Mouse (Mus musculus): Measurements from ENCODE around the gene Slc6a20b. TPM values are rescaled to one million over a fixed set of nuclear protein-coding genes. Genes with fewer than 3 reads are reported as not detected.

Gene Slc6a20b
- polyA plus RNA-seq, 1 experiment from 2014 or later: 0.32 TPM

GRCm38 (mm10) chr9:123649785-123650511 is 17.6 kb upstream of the Slc6a20b start:
- Histone ChIP-seq H3K9ac (ENCODE audit: low read depth, low read length) (no peak overlapping the region), H3K36me3 (ENCODE audit: control insufficient read depth, insufficient read depth, low read length) (no peaks in the 10 kb centered on the region), H3K27me3 (replicated peaks; ENCODE audit: control insufficient read depth, insufficient read depth, low read length) (no peaks in the 10 kb centered on the region), H3K4me1 (replicated peaks; ENCODE audit: control insufficient read depth, insufficient read depth, low read length) (no peaks in the 10 kb centered on the region), H3K27ac (ENCODE audit: low read depth, low read length) (no peak overlapping the region), H3K9me3 (ENCODE audit: control insufficient read depth, low read length) (no peaks in the 10 kb centered on the region), H3K4me3 (ENCODE audit: low read depth, low read length) (no peak overlapping the region), H3K4me2 (no peak overlapping the region)
- ATAC-seq (replicated peaks; ENCODE audit: low FRiP score) (no peak), DNase-seq (ENCODE audit: low spot score) (no peak)
- 69% methylated on average over 2 of the region's 2 CpGs for WGBS

GRCm38 (mm10) chr9:123640106-123640505 is 7.7 kb upstream of the Slc6a20b start:
- WGBS: 60% methylated on average over 1 of the region's 1 CpGs
- Histone ChIP-seq H3K9ac (ENCODE audit: low read depth, low read length) (no peak overlapping the region), H3K4me3 (ENCODE audit: low read depth, low read length) (no peak overlapping the region), H3K36me3 (ENCODE audit: control insufficient read depth, insufficient read depth, low read length) (no peaks in the 10 kb centered on the region), H3K9me3 (ENCODE audit: control insufficient read depth, low read length) (no peaks in the 10 kb centered on the region), H3K27me3 (replicated peaks; ENCODE audit: control insufficient read depth, insufficient read depth, low read length) (no peaks in the 10 kb centered on the region), H3K4me2 (no peak overlapping the region), H3K4me1 (replicated peaks; ENCODE audit: control insufficient read depth, insufficient read depth, low read length) (no peaks in the 10 kb centered on the region), H3K27ac (ENCODE audit: low read depth, low read length) (no peak overlapping the region)
- no peak for ATAC-seq (replicated peaks; ENCODE audit: low FRiP score)
- DNase-seq (ENCODE audit: low spot score): no peak

GRCm38 (mm10) chr9:123638668-123639089 is 6.3 kb upstream of the Slc6a20b start:
- no peaks in the 10 kb centered on the region for H3K27me3 ChIP-seq (replicated peaks; ENCODE audit: control insufficient read depth, insufficient read depth, low read length)
- ATAC-seq (replicated peaks; ENCODE audit: low FRiP score): peak; percentile 57; the same call in 1 of the 2 replicates
- no peak overlapping the region for H3K4me2 ChIP-seq

GRCm38 (mm10) chr9:123638231-123638630 is 5.9 kb upstream of the Slc6a20b start:
- no peaks in the 10 kb centered on the region for H3K27me3 ChIP-seq (replicated peaks; ENCODE audit: control insufficient read depth, insufficient read depth, low read length)
- ATAC-seq (replicated peaks; ENCODE audit: low FRiP score) (no peak; the same call in 1 of the 2 replicates), DNase-seq (ENCODE audit: low spot score) (no peak)
- H3K9ac ChIP-seq (ENCODE audit: low read depth, low read length): no peak overlapping the region
- H3K4me3 ChIP-seq (ENCODE audit: low read depth, low read length): no peak overlapping the region
- no peak overlapping the region for H3K4me2 ChIP-seq
- no peaks in the 10 kb centered on the region for H3K4me1 ChIP-seq (replicated peaks; ENCODE audit: control insufficient read depth, insufficient read depth, low read length)
- H3K27ac ChIP-seq (ENCODE audit: low read depth, low read length): no peak overlapping the region
- no peaks in the 10 kb centered on the region for H3K9me3 ChIP-seq (ENCODE audit: control insufficient read depth, low read length)
- H3K36me3 ChIP-seq (ENCODE audit: control insufficient read depth, insufficient read depth, low read length): no peaks in the 10 kb centered on the region

More at GRCm38 (mm10) chr9:123638668-123639089, 6.3 kb upstream of the Slc6a20b start:
- WGBS: 50% methylated on average over 1 of the region's 1 CpGs
- H3K4me1 ChIP-seq (replicated peaks; ENCODE audit: control insufficient read depth, insufficient read depth, low read length): no peaks in the 10 kb centered on the region
- H3K9ac ChIP-seq (ENCODE audit: low read depth, low read length): no peak overlapping the region
- no peak overlapping the region for H3K4me3 ChIP-seq (ENCODE audit: low read depth, low read length)
- H3K36me3 ChIP-seq (ENCODE audit: control insufficient read depth, insufficient read depth, low read length): no peaks in the 10 kb centered on the region
- no peak overlapping the region for H3K27ac ChIP-seq (ENCODE audit: low read depth, low read length)
- no peak for DNase-seq (ENCODE audit: low spot score)
- no peaks in the 10 kb centered on the region for H3K9me3 ChIP-seq (ENCODE audit: control insufficient read depth, low read length)

GRCm38 (mm10) chr9:123636771-123637170 is 4.4 kb upstream of the Slc6a20b start:
- no peak overlapping the region for H3K27ac ChIP-seq (ENCODE audit: low read depth, low read length)
- ATAC-seq (replicated peaks; ENCODE audit: low FRiP score) (no peak), DNase-seq (ENCODE audit: low spot score) (no peak)
- no peak overlapping the region for H3K4me3 ChIP-seq (ENCODE audit: low read depth, low read length)
- no peak overlapping the region for H3K9ac ChIP-seq (ENCODE audit: low read depth, low read length)
- H3K27me3 ChIP-seq (replicated peaks; ENCODE audit: control insufficient read depth, insufficient read depth, low read length): no peaks in the 10 kb centered on the region
- H3K4me1 ChIP-seq (replicated peaks; ENCODE audit: control insufficient read depth, insufficient read depth, low read length): no peaks in the 10 kb centered on the region
- no peaks in the 10 kb centered on the region for H3K36me3 ChIP-seq (ENCODE audit: control insufficient read depth, insufficient read depth, low read length)
- 61% methylated on average over 5 of the region's 5 CpGs for WGBS
- no peaks in the 10 kb centered on the region for H3K9me3 ChIP-seq (ENCODE audit: control insufficient read depth, low read length)
- H3K4me2 ChIP-seq: no peak overlapping the region

GRCm38 (mm10) chr9:123632993-123633392 is 628 bp upstream of the Slc6a20b start:
- Histone ChIP-seq H3K36me3 (ENCODE audit: control insufficient read depth, insufficient read depth, low read length) (no peaks in the 10 kb centered on the region), H3K4me2 (no peak overlapping the region), H3K9ac (ENCODE audit: low read depth, low read length) (no peak overlapping the region), H3K27me3 (replicated peaks; ENCODE audit: control insufficient read depth, insufficient read depth, low read length) (no peaks in the 10 kb centered on the region), H3K9me3 (ENCODE audit: control insufficient read depth, low read length) (no peaks in the 10 kb centered on the region), H3K27ac (ENCODE audit: low read depth, low read length) (no peak overlapping the region), H3K4me3 (ENCODE audit: low read depth, low read length) (no peak overlapping the region), H3K4me1 (replicated peaks; ENCODE audit: control insufficient read depth, insufficient read depth, low read length) (no peaks in the 10 kb centered on the region)
- no peak for ATAC-seq (replicated peaks; ENCODE audit: low FRiP score)
- no peak for DNase-seq (ENCODE audit: low spot score)
- WGBS: 77% methylated on average over 3 of the region's 3 CpGs

- ATAC-seq (replicated peaks; ENCODE audit: low FRiP score): no peak
- Histone ChIP-seq H3K4me1 (replicated peaks; ENCODE audit: control insufficient read depth, insufficient read depth, low read length) (no peaks in the 10 kb centered on the region), H3K36me3 (ENCODE audit: control insufficient read depth, insufficient read depth, low read length) (no peaks in the 10 kb centered on the region), H3K9me3 (ENCODE audit: control insufficient read depth, low read length) (no peaks in the 10 kb centered on the region), H3K9ac (ENCODE audit: low read depth, low read length) (no peak overlapping the region), H3K4me2 (no peak overlapping the region), H3K27ac (ENCODE audit: low read depth, low read length) (no peak overlapping the region), H3K4me3 (ENCODE audit: low read depth, low read length) (no peak overlapping the region), H3K27me3 (replicated peaks; ENCODE audit: control insufficient read depth, insufficient read depth, low read length) (no peaks in the 10 kb centered on the region)
- 82% methylated on average over 3 of the region's 3 CpGs for WGBS
- DNase-seq (ENCODE audit: low spot score): no peak
Measured at GRCm38 (mm10) chr9:123631666-123632065, 699 bp downstream of the Slc6a20b start.

GRCm38 (mm10) chr9:123625821-123626220 is 6.5 kb downstream of the Slc6a20b start:
- H3K4me1 ChIP-seq (replicated peaks; ENCODE audit: control insufficient read depth, insufficient read depth, low read length): no peaks in the 10 kb centered on the region
- H3K36me3 ChIP-seq (ENCODE audit: control insufficient read depth, insufficient read depth, low read length): no peaks in the 10 kb centered on the region

GRCm38 (mm10) chr9:123624741-123625140 is 7.6 kb downstream of the Slc6a20b start:
- no peak overlapping the region for H3K4me2 ChIP-seq
- DNase-seq (ENCODE audit: low spot score) (no peak), ATAC-seq (replicated peaks; ENCODE audit: low FRiP score) (no peak)
- no peaks in the 10 kb centered on the region for H3K36me3 ChIP-seq (ENCODE audit: control insufficient read depth, insufficient read depth, low read length)
- no peak overlapping the region for H3K27ac ChIP-seq (ENCODE audit: low read depth, low read length)
- no peak overlapping the region for H3K9ac ChIP-seq (ENCODE audit: low read depth, low read length)
- H3K4me1 ChIP-seq (replicated peaks; ENCODE audit: control insufficient read depth, insufficient read depth, low read length): no peaks in the 10 kb centered on the region
- H3K9me3 ChIP-seq (ENCODE audit: control insufficient read depth, low read length): no peaks in the 10 kb centered on the region
- H3K27me3 ChIP-seq (replicated peaks; ENCODE audit: control insufficient read depth, insufficient read depth, low read length): no peaks in the 10 kb centered on the region
- 84% methylated on average over 2 of the region's 2 CpGs for WGBS
- H3K4me3 ChIP-seq (ENCODE audit: low read depth, low read length): no peak overlapping the region

More at GRCm38 (mm10) chr9:123625821-123626220, 6.5 kb downstream of the Slc6a20b start:
- no peak for ATAC-seq (replicated peaks; ENCODE audit: low FRiP score)
- no peak for DNase-seq (ENCODE audit: low spot score)
- Histone ChIP-seq H3K4me2 (no peak overlapping the region), H3K9me3 (ENCODE audit: control insufficient read depth, low read length) (no peaks in the 10 kb centered on the region), H3K4me3 (ENCODE audit: low read depth, low read length) (no peak overlapping the region), H3K9ac (ENCODE audit: low read depth, low read length) (no peak overlapping the region), H3K27ac (ENCODE audit: low read depth, low read length) (no peak overlapping the region), H3K27me3 (replicated peaks; ENCODE audit: control insufficient read depth, insufficient read depth, low read length) (no peaks in the 10 kb centered on the region)
- WGBS: 90% methylated on average over 11 of the region's 11 CpGs

Data from liver, embryonic 11.5 days (tissue).